Mouse (Mus musculus): ENCODE data around the gene Rgs6.

DNA sequence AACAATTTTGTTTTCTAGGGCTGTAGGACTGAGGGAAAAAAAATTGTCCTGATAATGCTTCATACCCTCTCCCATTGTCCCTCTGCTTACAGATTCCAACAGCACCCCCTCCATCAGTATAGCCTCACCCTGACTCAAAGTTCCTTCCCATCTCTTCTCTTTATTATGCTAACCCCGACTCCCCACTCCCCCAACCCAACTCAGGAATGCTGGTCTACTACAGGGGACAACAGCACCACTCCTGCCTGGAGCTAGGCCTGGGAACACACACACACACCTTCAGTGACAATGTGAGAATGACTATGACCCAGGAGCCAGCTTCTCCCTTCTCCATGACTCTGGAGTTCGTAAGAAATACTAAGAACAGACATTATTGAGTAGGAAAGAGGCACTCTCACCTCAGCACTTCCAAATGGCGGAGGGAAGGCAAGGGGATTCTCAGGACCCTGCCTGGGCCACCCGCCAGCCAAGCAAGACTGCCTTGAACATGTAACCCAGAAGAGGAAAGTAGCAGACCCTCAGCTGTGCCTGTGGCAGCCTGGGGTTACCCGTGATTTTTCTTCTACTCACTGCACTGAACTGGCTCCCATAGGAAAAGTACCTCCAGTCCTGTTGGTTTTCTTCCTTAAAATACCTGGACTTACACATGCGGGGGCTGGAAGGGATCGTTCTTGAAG is 623.2 kb downstream of the Rgs6 start:
- TF ChIP-seq CTCF (IDR thresholded peaks at IDR 0.05; ENCODE audit: borderline replicate concordance, extremely low read depth, insufficient read depth, insufficient read length) = no peak
- TF ChIP-seq POLR2A (IDR thresholded peaks at IDR 0.05; ENCODE audit: borderline replicate concordance, extremely low read depth, insufficient read depth, insufficient read length, poor library complexity, severe bottlenecking) = no peak

Measured in brain, embryonic 14.5 days (tissue).